Mouse (Mus musculus): ENCODE results near the gene Hyal4. TPM values are rescaled to one million over a fixed set of nuclear protein-coding genes. Genes with fewer than 3 reads are reported as not detected.

Gene Hyal4
- polyA plus RNA-seq, 1 experiment from 2014 or later, result not detected

Other genes starting within 250 kb of the Hyal4 start
- gene Iqub, start 233.3 kb upstream of the Hyal4 start, polyA plus RNA-seq (2016; fragmentation: Nextera tagmentation; extraction: Ambion mirVana), result 0.06 and 0.16 TPM in 2 replicates
- gene Ndufa5, start 220.3 kb upstream of the Hyal4 start, polyA plus RNA-seq (2016; fragmentation: Nextera tagmentation; extraction: Ambion mirVana), result 274 and 286 TPM in 2 replicates
- not detected in 2 replicates for gene Asb15, start 220.2 kb upstream of the Hyal4 start, polyA plus RNA-seq (2016; fragmentation: Nextera tagmentation; extraction: Ambion mirVana)
- gene Lmod2, start 150.6 kb upstream of the Hyal4 start, polyA plus RNA-seq (2016; fragmentation: Nextera tagmentation; extraction: Ambion mirVana), result not detected in 2 replicates
- 72.9 and 76.2 TPM in 2 replicates for gene Wasl, start 83.3 kb upstream of the Hyal4 start, polyA plus RNA-seq (2016; fragmentation: Nextera tagmentation; extraction: Ambion mirVana)
- gene Hyal6, start 15.1 kb upstream of the Hyal4 start, polyA plus RNA-seq (2016; fragmentation: Nextera tagmentation; extraction: Ambion mirVana), result not detected in 2 replicates
- gene Spam1, start 42.9 kb downstream of the Hyal4 start, polyA plus RNA-seq (2016; fragmentation: Nextera tagmentation; extraction: Ambion mirVana), result not detected in 2 replicates
- gene Hyal5, start 109.7 kb downstream of the Hyal4 start, polyA plus RNA-seq (2016; fragmentation: Nextera tagmentation; extraction: Ambion mirVana), result not detected in 2 replicates
- 1.9 and 2.5 TPM in 2 replicates for gene Tmem229a, start 208.0 kb downstream of the Hyal4 start, polyA plus RNA-seq (2016; fragmentation: Nextera tagmentation; extraction: Ambion mirVana)